In the genomic region with DNA sequence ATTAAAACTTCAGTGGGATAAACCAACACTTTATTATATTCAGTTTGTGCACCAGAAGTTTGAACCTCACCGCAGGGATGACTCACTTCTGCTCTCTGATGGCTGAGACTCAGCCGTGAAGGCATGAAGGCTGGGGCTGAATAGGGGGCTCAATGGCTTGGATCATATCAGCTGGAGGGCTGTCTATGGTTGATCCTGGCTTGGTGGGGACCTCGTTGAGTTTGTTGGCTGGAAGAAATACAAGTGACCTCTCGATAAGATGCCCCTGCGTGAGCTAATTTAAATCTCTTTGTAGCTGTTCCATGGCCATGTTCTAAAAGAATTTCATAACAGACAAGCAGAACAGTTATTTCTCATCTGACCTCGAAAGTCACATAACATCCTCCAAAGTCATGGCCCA, we compare ENCODE assay signal across 22 mouse cellular contexts. TPM values are rescaled to one million over a fixed set of nuclear protein-coding genes. Genes with fewer than 3 reads are reported as not detected.
DNase-seq lines count a peak whose midpoint lies in the region; TF ChIP-seq lines count a peak whose summit lies in the region.
"Had no signal": no experiment of that assay in that cellular context is flagged by ENCODE, and none has a peak within 500 bp of the region (broad histone marks: within the 10 kb centered on the region; RNA-seq: fewer than 3 reads in every experiment).

No protein-coding gene starts in this region.

- no peak overlapping the region for H3K27ac ChIP-seq in gastrocnemius, adult 2 months
- H3K27ac ChIP-seq: embryonic facial prominence, embryonic 13.5 days; embryonic facial prominence, embryonic 15.5 days; forebrain, embryonic 10.5 days; forebrain, embryonic 12.5 days had no signal

- DNase-seq in 416B (ENCODE audit: low read depth) (peak; percentile 16), adipocyte (ENCODE audit: low spot score) (no peak)
- peak; percentile 68 for DNase-seq in adrenal gland, adult 2 months
- DNase-seq in adrenal gland, postnatal 10 days = peak; percentile 37
- peak; percentile 20 for DNase-seq in adrenal gland, postnatal 25 days
- DNase-seq in layer of hippocampus, adult 18-20 months (ENCODE audit: low spot score in 2 of 2) = no peak
- no peak for DNase-seq in frontal cortex, postnatal 14 days (ENCODE audit: low spot score in 2 of 2)
- no peak for DNase-seq in gastrocnemius, adult 2 months
- DNase-seq: B cell, adult 2 months; cerebellum, adult 11 months; cerebellum, adult 18-20 months; cerebellum, adult 8-10 months; cerebellum, adult 9-11 months; cerebellum, postnatal 14 days; cerebellum, postnatal 36 days; embryo, embryonic 11 days; gastrocnemius, postnatal 10 days had no signal

- TF ChIP-seq CTCF in gastrocnemius, adult 2 months (IDR thresholded peaks at IDR 0.05) = no peak

- H3K4me3 ChIP-seq in gastrocnemius, adult 2 months = no peak overlapping the region
- H3K4me3 ChIP-seq: embryonic facial prominence, embryonic 13.5 days; embryonic facial prominence, embryonic 15.5 days; erythroblast, embryonic 14.5 days; forebrain, embryonic 10.5 days; forebrain, embryonic 12.5 days had no signal

- intact Hi-C loops in gastrocnemius, adult 2 months (cut with DNase I) = no loop called here

RNA-seq across cellular contexts. Expression of a gene that starts 17.6 kb away (rescaled TPM):
- 10 to 100 TPM; 44.8 to 50.2 TPM for total RNA-seq in adrenal gland, adult 2 months (2021)
- 6.5 and 6.8 TPM in 2 replicates for polyA plus RNA-seq in adrenal gland, adult 2 months (2012; rRNA removed)
- 10 to 100 TPM; 50.6 to 61.4 TPM for total RNA-seq in adrenal gland, postnatal 10 days (2021)
- 43.5 and 73.9 TPM in 2 replicates for total RNA-seq in adrenal gland, postnatal 25 days (2021)
- 10 to 100 TPM; 18.2 to 19.2 TPM for total RNA-seq in layer of hippocampus, adult 18-20 months (2021)
- total RNA-seq in gastrocnemius, adult 2 months (2021) = 10 to 100 TPM; 24.6 to 27.7 TPM

Comparison
In these comparisons a context has a peak if more than half of its experiments do, and no peak if none do; other contexts are left out.
1. DNase-seq: peak in 416B (single experiment), adrenal gland, adult 2 months (single experiment), adrenal gland, postnatal 10 days (single experiment) and adrenal gland, postnatal 25 days (single experiment); none in layer of hippocampus, adult 18-20 months (0 of 2), adipocyte (single experiment), frontal cortex, postnatal 14 days (0 of 2) and gastrocnemius, adult 2 months (single experiment).